Mouse (Mus musculus) limb, embryonic 15.5 days (tissue): ENCODE measurements at regions not wholly inside any gene's neighbourhood (a gene's known extent, or its start where the extent isn't known, plus 50 kb on each side); places are given as distances from the start of the nearest gene placed in this dataset.

Experiments used
- ATAC-seq: fragments of 200-750 bp; cut with Nextera tagmentation; 2 replicates; pipeline ENCODE4 v1.8.0; 2017; ENCODE audit warnings: low read depth, moderate TSS enrichment; ENCODE audit not compliant: insufficient number of reproducible peaks, low FRiP score, low TSS enrichment
- H3K27ac ChIP-seq: fragments of 300-500 bp; sonication (generic); 2 replicates; pipeline ENCODE4 v1.5.1; 2015; ENCODE audit warnings: moderate library complexity, mild to moderate bottlenecking, inconsistent platforms
- H3K27me3 ChIP-seq: fragments of 300-500 bp; sonication (generic); 2 replicates; pipeline ENCODE4 v1.6.1; 2015; ENCODE audit warnings: inconsistent platforms
- H3K36me3 ChIP-seq: fragments of 300-500 bp; sonication (generic); 2 replicates; pipeline ENCODE4 v1.6.1; 2015; ENCODE audit warnings: inconsistent platforms
- H3K4me1 ChIP-seq: fragments of 300-500 bp; sonication (generic); 2 replicates; pipeline ENCODE4 v1.6.1; 2015; ENCODE audit warnings: inconsistent platforms
- H3K4me2 ChIP-seq: fragments of 300-500 bp; sonication (generic); 2 replicates; pipeline ENCODE4 v1.6.1; 2015; ENCODE audit warnings: mild to moderate bottlenecking, inconsistent platforms
- H3K4me3 ChIP-seq: fragments of 300-500 bp; sonication (generic); 2 replicates; pipeline ENCODE4 v1.5.1; 2015; ENCODE audit warnings: mild to moderate bottlenecking, inconsistent platforms
- H3K9ac ChIP-seq: fragments of 300-500 bp; sonication (generic); 2 replicates; pipeline ENCODE4 v1.6.1; 2015; ENCODE audit warnings: inconsistent platforms
- H3K9me3 ChIP-seq: fragments of 300-500 bp; sonication (generic); 2 replicates; pipeline ENCODE4 v1.6.1; 2016; ENCODE audit warnings: inconsistent platforms
- WGBS: fragments of 180-500 bp; shearing (Covaris S2); methylation state at CpG from one replicate; pipeline ENCODE4 v1.1.7; 2015; 5-methylcytosine and 5-hydroxymethylcytosine counted together

DNA sequence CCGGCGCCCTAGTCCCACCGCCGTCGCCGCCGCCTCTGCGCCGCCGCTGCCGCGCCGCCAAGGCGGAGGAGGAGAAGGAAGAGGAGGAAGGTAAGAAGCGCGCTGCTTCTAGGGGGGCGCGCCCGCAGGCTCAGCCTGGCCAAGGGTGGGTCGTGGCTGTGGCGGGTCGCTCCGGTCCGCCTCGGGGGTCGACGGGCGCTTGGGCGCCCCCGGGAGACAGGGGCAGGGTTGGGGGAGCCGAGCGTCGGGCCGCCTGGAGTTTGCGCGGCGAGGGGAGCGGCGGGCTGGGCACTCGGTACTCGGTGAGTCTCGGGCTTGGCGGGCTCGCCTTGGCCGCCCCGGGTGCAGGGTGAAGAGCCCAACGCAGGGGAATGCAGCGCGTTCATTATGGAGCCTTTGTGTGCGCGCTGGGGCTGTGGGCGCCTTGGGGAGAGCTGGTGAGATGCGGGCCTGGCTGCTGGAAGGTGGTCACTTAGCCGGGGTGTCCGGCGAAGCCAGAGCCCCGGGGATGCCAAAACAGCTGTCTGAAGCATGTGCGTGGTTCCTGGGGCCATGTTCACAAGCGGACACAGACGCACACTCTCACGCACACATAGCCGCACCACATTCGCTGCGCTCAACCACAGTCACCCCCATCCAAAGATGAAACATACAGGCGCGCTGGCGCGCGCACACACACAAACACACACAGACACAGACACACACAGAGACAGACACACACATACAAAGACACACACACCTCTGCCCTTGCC is 63.9 kb upstream of the Frmpd3 start:
- peak overlapping the region; percentile 52 for H3K4me3 ChIP-seq
- no peaks in the 10 kb centered on the region for H3K36me3 ChIP-seq
- H3K9ac ChIP-seq, result peak overlapping the region; percentile 31
- H3K4me2 ChIP-seq, result peak overlapping the region; percentile 84
- 15% methylated on average over 44 of the region's 69 CpGs for WGBS
- H3K4me1 ChIP-seq, result 0 out of 2 replicates have a peak, but pooled peaks cover 4% of the 10 kb centered on the region
- H3K27ac ChIP-seq, result no peak overlapping the region
- peaks cover 79% of the 10 kb centered on the region for H3K27me3 ChIP-seq
- no peak for ATAC-seq
- H3K9me3 ChIP-seq, result no peaks in the 10 kb centered on the region

DNA sequence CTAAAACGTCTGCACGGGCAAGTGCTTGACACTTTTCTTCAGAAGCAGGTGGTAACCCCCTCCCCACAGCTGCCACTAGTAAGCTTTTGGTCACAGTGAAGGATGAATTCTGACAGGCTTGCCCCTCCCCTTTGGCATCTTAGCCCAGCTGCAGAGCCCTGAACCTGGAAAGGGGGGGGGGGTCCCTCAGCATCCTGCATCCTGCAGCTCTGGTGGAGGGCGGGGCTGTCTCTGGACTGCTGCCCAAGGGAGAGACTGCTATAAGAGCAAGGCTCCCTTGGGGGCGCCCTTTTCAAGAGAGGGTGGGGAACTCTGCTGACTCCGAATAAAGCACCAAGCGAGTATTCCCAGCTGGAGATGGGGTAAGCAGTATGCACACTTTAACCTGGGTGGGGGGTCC is 62.8 kb upstream of the Frmpd3 start:
- Histone ChIP-seq H3K27me3 (peaks cover 73% of the 10 kb centered on the region), H3K4me2 (no peak overlapping the region), H3K9me3 (no peaks in the 10 kb centered on the region), H3K4me1 (0 out of 2 replicates have a peak, but pooled peaks cover 4% of the 10 kb centered on the region), H3K4me3 (no peak overlapping the region), H3K27ac (no peak overlapping the region), H3K9ac (no peak overlapping the region), H3K36me3 (no peaks in the 10 kb centered on the region)
- no peak for ATAC-seq
- 19% methylated on average over 6 of the region's 6 CpGs for WGBS

DNA sequence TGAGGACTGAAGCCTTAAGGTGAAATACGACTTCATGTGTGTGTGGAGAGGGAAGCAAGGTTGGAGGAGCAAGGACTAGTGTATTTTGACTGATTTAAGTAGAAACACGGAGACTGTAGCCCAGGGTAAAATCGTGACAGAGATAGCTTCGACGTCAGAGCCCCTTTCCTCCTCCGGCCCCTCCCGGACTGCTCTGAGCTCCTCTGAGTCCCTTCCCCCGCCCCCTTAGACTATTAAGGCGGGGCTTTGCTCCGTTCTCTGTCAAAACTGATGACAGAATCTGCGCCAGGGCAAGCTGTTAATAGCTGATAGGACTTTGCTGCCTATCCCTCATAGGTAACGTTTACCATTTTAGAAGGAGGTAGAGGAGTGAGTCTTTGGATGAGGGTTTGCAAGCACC is 62.0 kb upstream of the Frmpd3 start:
- Histone ChIP-seq H3K9ac (no peak overlapping the region), H3K27ac (no peak overlapping the region), H3K27me3 (peaks cover 67% of the 10 kb centered on the region), H3K9me3 (no peaks in the 10 kb centered on the region), H3K4me2 (no peak overlapping the region), H3K36me3 (no peaks in the 10 kb centered on the region), H3K4me3 (no peak overlapping the region), H3K4me1 (0 out of 2 replicates have a peak, but pooled peaks cover 4% of the 10 kb centered on the region)
- ATAC-seq, result no peak
- WGBS, result 26% methylated on average over 12 of the region's 12 CpGs
